Mouse (Mus musculus) myocyte (in vitro differentiated cells): ENCODE measurements at regions not wholly inside any gene's neighbourhood (a gene's known extent, or its start where the extent isn't known, plus 50 kb on each side); places are given as distances from the start of the nearest gene placed in this dataset.

Experiments
- H3K27me3 ChIP-seq: one replicate; pipeline ENCODE4 v1.6.1; 2011; ENCODE audit not compliant: control insufficient read depth, insufficient read depth, insufficient read length
- H3K36me3 ChIP-seq: one replicate; pipeline ENCODE4 v1.6.1; 2011; ENCODE audit not compliant: control insufficient read depth, insufficient read depth
- H3K4me2 ChIP-seq: one replicate; pipeline ENCODE4 v1.6.1; 2011; ENCODE audit warnings: low read depth, control low read depth
- H3K4me3 ChIP-seq: one replicate; pipeline ENCODE4 v1.5.1; 2011; ENCODE audit warnings: mild to moderate bottlenecking, control low read depth, moderate library complexity
- H3K79me2 ChIP-seq: one replicate; pipeline ENCODE4 v1.6.1; 2011; ENCODE audit not compliant: control insufficient read depth, insufficient read depth
- H3ac ChIP-seq: one replicate; pipeline ENCODE4 v1.6.1; 2011; ENCODE audit not compliant: control insufficient read depth, insufficient read length
- CEBPB ChIP-seq: IDR thresholded peaks from 2 replicates; pipeline ENCODE4 v1.6.1; 2011; ENCODE audit warnings: mild to moderate bottlenecking, moderate library complexity; ENCODE audit not compliant: poor library complexity, insufficient read depth, severe bottlenecking
- E2F4 ChIP-seq: IDR thresholded peaks from one replicate; pipeline ENCODE4 v1.6.1; 2011; ENCODE audit warnings: mild to moderate bottlenecking, control low read depth, moderate library complexity; ENCODE audit not compliant: insufficient read depth
- MAX ChIP-seq: IDR thresholded peaks from one replicate; pipeline ENCODE4 v1.6.1; 2011; ENCODE audit warnings: low read depth, mild to moderate bottlenecking, control low read depth
- MYOD1 ChIP-seq, 3 experiments: IDR thresholded peaks; one replicate each; pipeline ENCODE4 v1.6.1; 2011; ENCODE audit warnings: control low read depth in 2 of 3, low read depth in 2 of 3, mild to moderate bottlenecking in 2 of 3, moderate library complexity in 1 of 3; ENCODE audit not compliant: insufficient read length in 2 of 3, control insufficient read depth in 1 of 3
- MYOG ChIP-seq, 3 experiments: IDR thresholded peaks; one replicate each; pipeline ENCODE4 v1.6.1; 2011; ENCODE audit warnings: control low read depth in 2 of 3, low read depth in 2 of 3, mild to moderate bottlenecking in 2 of 3; ENCODE audit not compliant: insufficient read length in 2 of 3, control insufficient read depth in 1 of 3, insufficient read depth in 1 of 3
- POLR2A ChIP-seq: IDR thresholded peaks from one replicate; pipeline ENCODE4 v1.6.1; 2011; ENCODE audit warnings: low read depth, mild to moderate bottlenecking, control low read depth, moderate library complexity; ENCODE audit not compliant: insufficient read length
- POLR2AphosphoS2 ChIP-seq: IDR thresholded peaks from one replicate; pipeline ENCODE4 v1.6.1; 2011; ENCODE audit warnings: low read depth, control low read depth; ENCODE audit not compliant: insufficient read length
- REST ChIP-seq: IDR thresholded peaks from one replicate; pipeline ENCODE4 v1.6.1; 2011; ENCODE audit warnings: mild to moderate bottlenecking, control low read depth, moderate library complexity; ENCODE audit not compliant: insufficient read depth, insufficient read length
- SRF ChIP-seq: IDR thresholded peaks from one replicate; pipeline ENCODE4 v1.6.1; 2011; ENCODE audit warnings: low read depth; ENCODE audit not compliant: control insufficient read depth, insufficient read length
- TCF12 ChIP-seq: IDR thresholded peaks from one replicate; pipeline ENCODE4 v1.6.1; 2011; ENCODE audit warnings: mild to moderate bottlenecking, control low read depth; ENCODE audit not compliant: poor library complexity, insufficient read depth, severe bottlenecking
- TCF3 ChIP-seq: IDR thresholded peaks from one replicate; pipeline ENCODE4 v1.6.1; 2011; ENCODE audit warnings: low read depth, control low read depth; ENCODE audit not compliant: insufficient read length
- USF1 ChIP-seq: IDR thresholded peaks from one replicate; pipeline ENCODE4 v1.6.1; 2011; ENCODE audit warnings: low read depth, mild to moderate bottlenecking, control low read depth, moderate library complexity

DNA sequence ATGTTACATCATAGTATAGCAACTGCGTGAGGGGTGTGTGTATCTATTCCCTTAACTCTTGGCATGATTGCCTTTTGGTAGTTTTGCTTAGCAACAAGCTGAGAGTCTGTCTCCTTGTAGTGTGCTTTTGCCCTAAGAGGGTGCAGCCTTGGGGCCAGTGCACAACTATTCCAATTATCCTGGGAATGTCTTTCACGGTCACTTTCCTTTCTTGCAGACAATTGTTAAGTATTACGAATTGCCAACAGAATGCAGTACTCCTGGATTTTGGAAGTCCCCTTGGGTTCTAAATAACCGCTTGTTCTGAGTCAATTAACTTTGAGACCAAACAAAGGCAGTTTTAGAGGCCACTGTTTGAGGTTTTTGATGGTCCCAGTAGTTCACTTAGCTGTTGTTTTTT lies 242.1 kb upstream of the Ano5 start:
- H3K4me3 ChIP-seq, result no peak overlapping the region
- no peaks in the 10 kb centered on the region for H3K79me2 ChIP-seq
- TF ChIP-seq SRF (no peak), MAX (no peak), POLR2A (no peak), TCF12 (no peak)

DNA sequence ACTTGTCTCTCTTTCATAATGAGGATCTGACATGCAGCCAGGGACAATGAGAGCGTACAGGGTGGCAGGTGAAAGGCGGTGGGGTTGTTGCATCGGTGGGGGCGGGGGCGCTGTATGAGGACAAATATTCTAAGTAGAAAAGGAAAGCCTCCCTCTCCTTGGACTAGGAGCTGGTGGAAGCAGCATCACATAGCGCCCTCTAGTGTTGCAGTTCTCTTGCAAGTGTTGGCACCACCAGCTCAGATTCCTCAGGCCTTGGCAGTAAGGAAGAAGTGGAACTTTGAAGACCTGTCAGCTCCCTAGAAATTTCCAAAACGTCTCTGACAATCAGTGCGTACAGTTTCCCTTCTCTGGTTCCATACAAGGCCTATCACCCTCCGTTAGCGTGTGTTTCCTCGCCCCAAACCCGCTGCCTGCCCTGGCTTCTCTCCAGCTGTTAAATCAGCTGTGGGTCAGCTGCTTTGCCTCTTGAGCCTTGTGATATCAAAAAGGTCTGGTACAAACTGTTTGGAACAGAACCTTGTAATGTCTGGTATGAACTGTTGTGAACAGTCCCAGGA lies 240.2 kb upstream of the Ano5 start:
- no peak overlapping the region for H3K4me2 ChIP-seq
- no peak overlapping the region for H3ac ChIP-seq
- H3K27me3 ChIP-seq, result no peaks in the 10 kb centered on the region
- TF ChIP-seq USF1 (no peak), REST (no peak), POLR2AphosphoS2 (no peak), E2F4 (no peak), MYOG (IDR thresholded peaks at IDR 0.05; ENCODE audit: control insufficient read depth in 1 of 3, insufficient read depth in 1 of 3, insufficient read length in 2 of 3, low read depth in 2 of 3) (no peak), SRF (no peak), MYOD1 (IDR thresholded peaks at IDR 0.05; ENCODE audit: control insufficient read depth in 1 of 3, insufficient read length in 2 of 3, low read depth in 2 of 3) (no peak), TCF12 (no peak), POLR2A (no peak), CEBPB (no peak), MAX (no peak), TCF3 (no peak)
- no peaks in the 10 kb centered on the region for H3K36me3 ChIP-seq
- H3K4me3 ChIP-seq, result no peak overlapping the region
- H3K79me2 ChIP-seq, result no peaks in the 10 kb centered on the region

More for the DNA sequence above, 242.1 kb upstream of the Ano5 start:
- no peak overlapping the region for H3K4me2 ChIP-seq
- no peak overlapping the region for H3ac ChIP-seq
- H3K36me3 ChIP-seq, result no peaks in the 10 kb centered on the region
- H3K27me3 ChIP-seq, result no peaks in the 10 kb centered on the region

DNA sequence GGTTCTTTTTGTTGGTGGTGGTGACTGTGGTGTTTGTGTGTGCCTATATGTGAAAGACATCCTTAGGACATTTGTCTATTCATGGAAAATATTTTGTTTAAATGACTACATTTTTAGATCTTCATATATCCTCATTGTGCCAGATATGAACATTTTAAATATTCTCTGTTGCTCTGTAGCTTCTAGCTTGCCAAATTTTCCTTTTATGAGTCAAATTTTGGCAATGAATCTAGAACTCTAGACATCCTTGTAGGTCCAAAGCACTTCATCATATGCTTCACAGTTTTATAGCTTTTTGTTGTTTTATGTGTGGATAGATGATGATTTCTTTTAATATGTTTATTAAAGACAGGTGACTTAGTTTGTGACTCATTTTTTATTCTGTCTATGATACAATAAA lies 229.4 kb upstream of the Ano5 start:
- Histone ChIP-seq H3K4me2 (no peak overlapping the region), H3K36me3 (no peaks in the 10 kb centered on the region), H3K79me2 (no peaks in the 10 kb centered on the region), H3K4me3 (no peak overlapping the region), H3ac (no peak overlapping the region), H3K27me3 (no peaks in the 10 kb centered on the region)
- TF ChIP-seq E2F4 (no peak), MYOD1 (IDR thresholded peaks at IDR 0.05; ENCODE audit: control insufficient read depth in 1 of 3, insufficient read length in 2 of 3, low read depth in 2 of 3) (no peak), SRF (no peak), CEBPB (no peak), MAX (no peak), REST (no peak), TCF12 (no peak), POLR2AphosphoS2 (no peak), POLR2A (no peak), USF1 (no peak), MYOG (IDR thresholded peaks at IDR 0.05; ENCODE audit: control insufficient read depth in 1 of 3, insufficient read depth in 1 of 3, insufficient read length in 2 of 3, low read depth in 2 of 3) (no peak), TCF3 (no peak)

DNA sequence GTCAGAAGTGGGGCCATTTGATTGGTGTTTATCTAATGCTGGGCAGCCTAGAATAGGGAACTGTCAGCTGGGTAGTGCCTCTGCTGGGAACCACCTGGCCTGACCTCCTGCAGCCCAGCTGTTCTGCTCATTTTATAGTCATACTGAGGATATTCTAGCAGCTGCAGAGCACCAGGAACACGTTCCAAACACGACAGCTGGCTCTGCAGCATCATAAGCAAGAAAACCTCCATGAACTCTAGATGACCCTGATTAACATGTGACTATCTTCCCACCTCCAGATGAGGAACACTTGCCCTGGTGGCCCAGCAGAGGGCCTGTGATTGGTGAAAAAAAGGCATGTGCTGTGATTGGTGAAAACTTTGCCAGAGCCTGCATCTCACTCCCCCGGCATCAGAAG lies 210.6 kb upstream of the Ano5 start:
- no peaks in the 10 kb centered on the region for H3K79me2 ChIP-seq
- no peak overlapping the region for H3K4me3 ChIP-seq

DNA sequence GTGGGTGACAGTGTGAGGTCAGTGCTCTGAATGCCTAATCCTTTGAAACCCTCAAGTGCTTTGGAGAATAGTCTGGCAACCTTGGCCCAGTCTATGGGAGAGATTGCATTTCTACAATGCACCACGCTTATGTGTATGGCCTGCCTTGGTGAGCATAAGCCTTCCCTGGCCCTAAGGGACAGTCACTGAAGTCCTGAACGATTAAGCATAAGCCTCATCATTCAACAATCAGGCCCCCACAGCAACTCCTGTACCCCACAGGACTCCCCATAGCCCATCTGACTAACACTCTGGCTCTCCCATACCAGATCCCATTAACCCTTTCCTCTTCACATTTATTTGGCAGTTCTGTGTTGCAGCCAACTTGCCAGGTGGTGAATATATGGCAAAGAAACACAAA lies 203.1 kb upstream of the Ano5 start:
- Histone ChIP-seq H3K36me3 (no peaks in the 10 kb centered on the region), H3K79me2 (no peaks in the 10 kb centered on the region), H3K27me3 (no peaks in the 10 kb centered on the region), H3K4me2 (no peak overlapping the region), H3K4me3 (no peak overlapping the region), H3ac (no peak overlapping the region)
- no peak for TF ChIP-seq CEBPB
- no peak for TF ChIP-seq MYOD1 (IDR thresholded peaks at IDR 0.05; ENCODE audit: control insufficient read depth in 1 of 3, insufficient read length in 2 of 3, low read depth in 2 of 3)
- no peak for TF ChIP-seq REST
- TF ChIP-seq E2F4, result no peak
- no peak for TF ChIP-seq SRF
- no peak for TF ChIP-seq TCF12
- no peak for TF ChIP-seq MAX
- TF ChIP-seq USF1, result no peak
- TF ChIP-seq MYOG (IDR thresholded peaks at IDR 0.05; ENCODE audit: control insufficient read depth in 1 of 3, insufficient read depth in 1 of 3, insufficient read length in 2 of 3, low read depth in 2 of 3), result no peak
- no peak for TF ChIP-seq POLR2A
- no peak for TF ChIP-seq POLR2AphosphoS2
- TF ChIP-seq TCF3, result no peak

More for the DNA sequence above, 210.6 kb upstream of the Ano5 start:
- no peaks in the 10 kb centered on the region for H3K27me3 ChIP-seq
- no peak overlapping the region for H3K4me2 ChIP-seq
- no peak for TF ChIP-seq MAX
- TF ChIP-seq USF1, result no peak
- TF ChIP-seq SRF, result no peak
- TF ChIP-seq POLR2AphosphoS2, result no peak
- TF ChIP-seq CEBPB, result no peak
- TF ChIP-seq POLR2A, result no peak
- peak; percentile 15 to 91 (median 62) for TF ChIP-seq MYOG (IDR thresholded peaks at IDR 0.05; ENCODE audit: control insufficient read depth in 1 of 3, insufficient read depth in 1 of 3, insufficient read length in 2 of 3, low read depth in 2 of 3)
- peak; percentile 79 for TF ChIP-seq TCF3
- TF ChIP-seq REST, result no peak
- peak; percentile 63 for TF ChIP-seq TCF12
- TF ChIP-seq MYOD1 (IDR thresholded peaks at IDR 0.05; ENCODE audit: control insufficient read depth in 1 of 3, insufficient read length in 2 of 3, low read depth in 2 of 3), result peak in 2 of 3 experiments; percentile 81 to 91
- no peak for TF ChIP-seq E2F4
- no peaks in the 10 kb centered on the region for H3K36me3 ChIP-seq
- no peak overlapping the region for H3ac ChIP-seq
